Mouse (Mus musculus) heart, embryonic 11.5 days (tissue): ENCODE results near the gene Itga6. TPM values are rescaled to one million over a fixed set of nuclear protein-coding genes. Genes with fewer than 3 reads are reported as not detected.

ENCODE experiments used
- ATAC-seq: fragments of 200-750 bp; cut with Nextera tagmentation; replicated peaks from 2 replicates; pipeline ENCODE4 v1.8.0; 2017; ENCODE audit warnings: moderate library complexity; ENCODE audit not compliant: insufficient number of reproducible peaks, low FRiP score, low TSS enrichment
- H3K27ac ChIP-seq: fragments of 300-500 bp; sonication (generic); 2 replicates; pipeline ENCODE4 v1.5.1; 2014; ENCODE audit warnings: mild to moderate bottlenecking, low read depth, low read length
- H3K27me3 ChIP-seq: fragments of 300-500 bp; sonication (generic); 2 replicates; pipeline ENCODE4 v1.6.1; 2014; ENCODE audit warnings: mild to moderate bottlenecking, low read length, mixed read lengths; ENCODE audit not compliant: control insufficient read depth, insufficient read depth
- H3K36me3 ChIP-seq: fragments of 300-500 bp; sonication (generic); 2 replicates; pipeline ENCODE4 v1.6.1; 2014; ENCODE audit warnings: mild to moderate bottlenecking, low read length, moderate library complexity, mixed read lengths; ENCODE audit not compliant: control insufficient read depth, insufficient read depth
- H3K4me1 ChIP-seq: fragments of 300-500 bp; sonication (generic); 2 replicates; pipeline ENCODE4 v1.6.1; 2014; ENCODE audit warnings: low read length; ENCODE audit not compliant: control insufficient read depth, insufficient read depth
- H3K4me2 ChIP-seq: fragments of 300-500 bp; sonication (generic); 2 replicates; pipeline ENCODE4 v1.6.1; 2014; ENCODE audit warnings: mild to moderate bottlenecking, moderate library complexity
- H3K4me3 ChIP-seq: fragments of 300-500 bp; sonication (generic); 2 replicates; pipeline ENCODE4 v1.5.1; 2014; ENCODE audit warnings: low read depth, low read length
- H3K9ac ChIP-seq: fragments of 300-500 bp; sonication (generic); 2 replicates; pipeline ENCODE4 v1.6.1; 2014; ENCODE audit warnings: mild to moderate bottlenecking, low read depth, low read length, moderate library complexity
- H3K9me3 ChIP-seq: fragments of 300-500 bp; sonication (generic); replicated peaks from 2 replicates; pipeline ENCODE4 v1.6.1; 2016; ENCODE audit warnings: low read length; ENCODE audit not compliant: control insufficient read depth
- WGBS: fragments of 180-500 bp; shearing (Covaris S2); extraction: QIAGEN DNeasy Blood & Tissue Kit; methylation state at CpG from one replicate; pipeline ENCODE4 v1.1.7; 2014; ENCODE audit not compliant: insufficient replicate concordance; 5-methylcytosine and 5-hydroxymethylcytosine counted together
- polyA plus RNA-seq: library from polyadenylated mRNA; unstranded; fragments of >200 nt; fragmentation: Nextera tagmentation; extraction: Ambion mirVana; gene quantifications from 2 replicates; pipeline ENCODE4 v1.2.1, GENCODE M21; 2014

The Itga6 gene
- polyA plus RNA-seq, 1 experiment from 2014 or later = 128 TPM

DNA sequence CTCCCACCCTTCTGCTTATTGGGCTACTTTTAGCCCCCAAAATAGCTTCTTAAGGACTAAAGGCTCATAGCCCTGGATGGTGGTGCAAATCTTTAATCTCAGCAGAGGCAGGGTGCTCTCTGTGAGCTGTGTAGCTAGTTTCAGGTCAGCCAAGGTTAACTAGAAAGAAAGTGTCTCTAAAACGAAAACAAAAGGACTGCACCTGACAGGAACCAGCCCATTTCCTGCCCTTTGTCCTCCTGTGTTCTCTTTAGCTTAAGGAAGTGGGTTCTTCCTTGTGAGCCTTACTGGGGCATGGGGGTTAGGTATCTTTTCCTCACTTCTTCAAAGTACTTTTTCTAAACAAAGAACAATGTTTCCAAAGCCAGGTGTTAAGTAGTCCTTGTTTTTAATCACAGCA is 121.1 kb downstream of the Itga6 start:
- no peak overlapping the region for H3K27ac ChIP-seq
- no peak overlapping the region for H3K9ac ChIP-seq
- no peaks in the 10 kb centered on the region for H3K9me3 ChIP-seq
- no peak for ATAC-seq
- no peaks in the 10 kb centered on the region for H3K36me3 ChIP-seq
- H3K4me1 ChIP-seq = 0 out of 2 replicates have a peak, but pooled peaks cover 4% of the 10 kb centered on the region
- H3K4me3 ChIP-seq = no peak overlapping the region
- no peak overlapping the region for H3K4me2 ChIP-seq
- no peaks in the 10 kb centered on the region for H3K27me3 ChIP-seq
- WGBS = 43% methylated on average over 1 of the region's 1 CpGs

DNA sequence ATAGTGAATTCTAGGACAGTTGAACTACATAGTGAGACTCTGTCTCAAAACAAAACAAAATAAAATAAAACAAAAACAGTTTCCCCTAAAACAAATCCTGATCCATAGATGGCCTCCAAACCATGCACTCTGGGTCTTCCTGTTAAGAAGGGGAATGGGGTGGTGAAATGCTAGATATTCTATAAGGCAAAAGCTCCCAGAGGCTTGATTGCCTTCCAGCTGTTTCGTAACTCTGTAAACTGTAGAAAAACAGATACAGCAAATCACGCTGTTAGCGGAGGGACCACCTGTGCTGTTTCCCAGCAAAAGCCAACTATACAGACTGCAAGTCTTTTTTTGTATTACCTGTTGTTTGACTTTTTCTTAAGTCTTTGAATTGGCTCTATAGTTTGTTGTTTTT is 121.6 kb downstream of the Itga6 start:
- Histone ChIP-seq H3K9me3 (no peaks in the 10 kb centered on the region), H3K36me3 (no peaks in the 10 kb centered on the region), H3K27ac (no peak overlapping the region), H3K9ac (no peak overlapping the region), H3K4me1 (0 out of 2 replicates have a peak, but pooled peaks cover 4% of the 10 kb centered on the region), H3K27me3 (no peaks in the 10 kb centered on the region), H3K4me3 (no peak overlapping the region), H3K4me2 (no peak overlapping the region)
- WGBS = 83% methylated on average over 3 of the region's 3 CpGs
- ATAC-seq = no peak

DNA sequence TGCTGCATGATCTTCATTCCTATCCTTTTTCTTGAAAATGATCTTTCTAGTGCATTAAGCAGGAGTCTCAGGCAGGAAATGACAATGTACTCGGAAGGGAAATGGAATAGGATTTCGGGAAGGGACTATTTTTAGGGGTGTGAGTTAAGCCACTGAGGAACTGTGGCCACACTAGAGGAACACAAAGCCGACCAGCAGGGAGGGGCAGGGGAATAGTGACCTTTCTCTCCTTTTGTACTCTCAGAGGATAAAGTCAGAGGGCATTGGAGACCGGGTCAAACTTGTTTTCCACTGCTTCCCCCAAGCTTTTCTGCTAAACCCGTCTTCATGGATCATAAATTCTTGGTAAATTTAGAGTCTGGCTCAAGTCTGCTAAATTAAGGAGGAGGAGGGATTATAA is 122.1 kb downstream of the Itga6 start:
- Histone ChIP-seq H3K27ac (0 out of 2 replicates have a peak overlapping the region, but pooled peaks have one; percentile 29), H3K4me1 (0 out of 2 replicates have a peak, but pooled peaks cover 4% of the 10 kb centered on the region), H3K4me2 (no peak overlapping the region), H3K36me3 (no peaks in the 10 kb centered on the region), H3K4me3 (no peak overlapping the region), H3K9ac (no peak overlapping the region), H3K27me3 (no peaks in the 10 kb centered on the region), H3K9me3 (no peaks in the 10 kb centered on the region)
- WGBS = 26% methylated on average over 5 of the region's 5 CpGs
- no peak for ATAC-seq

DNA sequence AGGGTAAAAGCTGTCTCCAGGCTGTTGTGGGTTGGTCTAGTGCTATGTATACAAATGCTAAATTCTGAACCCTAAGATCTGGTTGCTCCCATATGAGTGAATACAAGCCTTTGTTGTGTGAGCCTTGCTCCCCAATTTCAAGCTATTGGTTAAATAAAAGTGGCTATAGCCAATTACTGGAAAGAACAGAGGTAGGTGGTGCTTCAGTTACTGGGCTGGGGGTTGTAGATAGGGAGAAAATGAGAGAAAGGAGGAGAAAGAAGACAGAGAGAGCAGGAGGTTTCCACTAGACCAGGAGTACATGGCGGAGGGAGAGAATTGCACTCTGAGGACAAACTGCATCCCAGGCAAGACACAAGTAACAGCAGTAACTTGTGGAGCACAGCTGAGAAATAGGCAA is 122.8 kb downstream of the Itga6 start:
- no peak overlapping the region for H3K27ac ChIP-seq
- H3K9ac ChIP-seq = no peak overlapping the region
- WGBS = 87% methylated on average over 1 of the region's 1 CpGs
- no peaks in the 10 kb centered on the region for H3K27me3 ChIP-seq
- no peak overlapping the region for H3K4me2 ChIP-seq
- no peak overlapping the region for H3K4me3 ChIP-seq
- no peaks in the 10 kb centered on the region for H3K36me3 ChIP-seq
- H3K4me1 ChIP-seq = 0 out of 2 replicates have a peak, but pooled peaks cover 4% of the 10 kb centered on the region
- no peak for ATAC-seq
- H3K9me3 ChIP-seq = no peaks in the 10 kb centered on the region

DNA sequence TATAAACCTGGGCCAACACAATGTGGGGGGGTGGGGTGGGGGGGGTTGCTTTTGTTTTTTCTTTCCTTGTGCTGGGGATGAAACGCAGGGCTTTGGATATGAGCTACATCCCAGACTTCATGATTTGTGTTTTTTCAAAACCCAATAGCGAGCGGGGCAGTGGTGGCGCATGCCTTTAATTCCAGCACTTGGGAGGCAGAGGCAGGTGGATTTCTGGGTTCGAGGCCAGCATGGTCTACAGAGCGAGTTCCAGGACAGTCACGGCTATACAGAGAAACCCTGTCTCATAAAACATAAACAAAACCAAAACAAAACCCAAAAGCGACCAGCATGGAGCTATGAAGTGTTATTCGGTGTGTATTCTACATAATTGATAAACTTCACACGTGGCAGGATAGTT is 126.7 kb downstream of the Itga6 start:
- ATAC-seq = no peak
- Histone ChIP-seq H3K4me2 (peak overlapping the region; percentile 92), H3K27ac (no peak overlapping the region), H3K9me3 (no peaks in the 10 kb centered on the region), H3K4me3 (peak overlapping the region; percentile 86), H3K9ac (no peak overlapping the region), H3K4me1 (peaks cover 6% of the 10 kb centered on the region; the same call in 1 of the 2 replicates), H3K36me3 (no peaks in the 10 kb centered on the region), H3K27me3 (no peaks in the 10 kb centered on the region)
- 80% methylated on average over 10 of the region's 10 CpGs for WGBS

DNA sequence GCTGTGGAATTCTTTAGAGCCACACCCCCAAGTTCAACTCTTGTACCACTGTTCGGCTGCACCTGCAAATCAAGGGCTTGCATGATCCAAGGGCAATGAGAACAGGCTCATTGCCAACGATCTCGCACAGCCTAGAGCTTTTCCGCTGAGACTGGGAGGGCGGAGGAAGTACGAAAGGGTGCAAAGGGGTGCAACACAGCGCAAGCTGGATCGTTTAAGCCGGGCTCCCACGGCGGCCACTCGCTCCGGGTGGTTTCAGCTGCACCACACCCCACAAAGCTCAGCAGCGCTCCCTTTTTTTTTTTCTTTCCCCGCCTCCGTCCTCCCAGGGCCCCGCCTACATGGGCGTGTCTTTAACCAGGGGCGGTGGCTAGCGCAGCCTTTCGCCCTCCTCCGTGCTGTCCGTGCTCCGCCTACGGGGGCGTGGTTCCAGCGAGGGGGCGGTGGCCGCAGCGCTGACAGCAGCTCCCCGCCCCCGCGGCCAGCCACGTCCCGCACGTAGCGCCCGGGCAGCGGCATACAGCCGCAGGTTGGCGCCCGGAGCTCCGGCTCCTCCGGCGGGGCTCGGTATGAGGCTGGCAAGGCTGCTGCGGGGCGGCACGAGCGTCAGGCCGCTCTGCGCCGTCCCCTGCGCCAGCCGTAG is 127.5 kb downstream of the Itga6 start, which contains the start of gene Pdk1:
Pdk1 (plus strand) TSS at position 424 of the 643 bp plus-strand sequence.
- H3K27me3 ChIP-seq = no peaks in the 10 kb centered on the region
- no peaks in the 10 kb centered on the region for H3K36me3 ChIP-seq
- peak; percentile 98 for ATAC-seq
- H3K9ac ChIP-seq = peak within 1 kb of the TSS; percentile 97
- no peaks in the 10 kb centered on the region for H3K9me3 ChIP-seq
- peak within 1 kb of the TSS; percentile 97 for H3K27ac ChIP-seq
- peaks cover 2% of the 10 kb centered on the region; the same call in 1 of the 2 replicates for H3K4me1 ChIP-seq
- peak within 1 kb of the TSS; percentile 86 for H3K4me3 ChIP-seq
- under 1% methylated on average over 55 of the region's 55 CpGs for WGBS
- H3K4me2 ChIP-seq = peak within 1 kb of the TSS; percentile 92

DNA sequence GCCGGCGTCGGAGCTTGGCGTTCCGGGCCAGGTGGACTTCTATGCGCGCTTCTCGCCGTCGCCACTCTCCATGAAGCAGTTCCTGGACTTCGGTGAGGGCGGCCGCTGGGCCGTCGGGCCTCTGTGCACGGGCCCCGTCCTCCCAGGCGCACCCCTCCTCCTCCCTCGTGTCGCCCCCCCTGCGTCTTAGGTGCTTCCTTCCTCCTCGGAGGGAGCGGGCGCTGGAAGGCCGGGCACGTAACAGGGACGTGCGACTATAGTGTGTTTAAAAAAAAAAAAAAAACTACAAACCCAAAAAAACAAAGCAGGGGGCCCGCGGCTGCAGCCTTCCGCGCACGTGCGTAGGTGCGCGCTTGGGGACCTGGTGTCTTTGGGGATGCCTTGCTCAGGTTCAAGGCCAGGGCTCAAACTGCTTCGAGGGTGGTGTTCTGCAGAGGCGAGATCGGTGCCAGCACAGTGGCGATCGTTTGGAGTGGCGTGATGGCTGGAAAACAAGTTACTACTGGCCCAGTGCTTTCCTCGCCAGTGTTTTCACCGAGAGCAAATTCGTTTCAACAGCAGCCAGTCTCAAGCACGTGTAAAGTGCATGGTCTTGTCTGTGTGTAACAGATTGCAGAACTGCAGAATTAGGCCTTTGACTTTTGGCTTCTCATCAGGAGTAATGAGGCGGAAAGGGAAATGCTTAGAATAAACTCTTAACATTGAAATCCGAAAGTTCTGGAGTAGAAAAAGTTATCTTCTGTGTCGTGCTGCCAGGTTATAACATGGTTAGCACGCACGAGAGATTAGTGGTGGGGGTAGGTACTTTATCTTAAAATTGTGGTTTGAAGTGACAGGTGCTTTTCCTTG is 128.3 kb downstream of the Itga6 start:
- peak; percentile 51 for ATAC-seq
- WGBS = 3% methylated on average over 47 of the region's 51 CpGs
- peaks cover 2% of the 10 kb centered on the region; the same call in 1 of the 2 replicates for H3K4me1 ChIP-seq

DNA sequence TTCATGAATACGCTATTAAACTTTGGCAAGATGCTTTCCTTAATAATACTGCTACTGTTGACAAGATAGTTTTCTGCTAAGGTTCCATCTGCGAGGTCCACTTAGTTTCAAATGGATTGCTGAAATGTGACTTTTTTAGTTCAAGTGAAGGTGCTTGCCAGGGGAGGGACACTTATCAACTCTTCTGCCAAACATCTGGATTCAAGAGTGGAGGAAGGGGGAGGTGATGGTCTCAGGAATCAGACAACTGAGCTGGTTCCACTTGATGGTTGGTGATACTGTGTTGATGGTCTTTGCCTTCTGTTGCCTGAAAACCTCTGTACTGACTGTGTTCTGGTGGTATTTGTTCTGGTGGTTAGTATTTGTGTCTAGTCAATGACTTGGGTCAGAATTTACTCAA is 129.0 kb downstream of the Itga6 start:
- ATAC-seq = no peak
- H3K9ac ChIP-seq = no peak overlapping the region; the same call in 1 of the 2 replicates
- 67% methylated on average over 2 of the region's 2 CpGs for WGBS
- peaks cover 2% of the 10 kb centered on the region; the same call in 1 of the 2 replicates for H3K4me1 ChIP-seq
- no peaks in the 10 kb centered on the region for H3K27me3 ChIP-seq
- no peaks in the 10 kb centered on the region for H3K9me3 ChIP-seq
- no peaks in the 10 kb centered on the region for H3K36me3 ChIP-seq
- H3K4me3 ChIP-seq = peak overlapping the region; percentile 86
- no peak overlapping the region for H3K27ac ChIP-seq
- peak overlapping the region; percentile 92 for H3K4me2 ChIP-seq

More for the DNA sequence above, 128.3 kb downstream of the Itga6 start:
- Histone ChIP-seq H3K9me3 (no peaks in the 10 kb centered on the region), H3K27me3 (no peaks in the 10 kb centered on the region), H3K9ac (peak overlapping the region; percentile 97), H3K27ac (peak overlapping the region; percentile 97), H3K4me3 (peak overlapping the region; percentile 86), H3K36me3 (no peaks in the 10 kb centered on the region), H3K4me2 (peak overlapping the region; percentile 92)
